Mouse (Mus musculus) kidney, postnatal 4 days (tissue): ENCODE measurements around the gene Urb2.
"Not testable (repeated sequence)": the region's sequence is repeated elsewhere in the genome, so short reads cannot be mapped to it uniquely, and the experiment has no call there.

Experiments used
- DNase-seq, 2 experiments: peaks; one replicate each; pipeline ENCODE4 v3.0.0; 2021; ENCODE audit warnings: mixed read lengths in 2 of 2

Urb2 gene

DNA sequence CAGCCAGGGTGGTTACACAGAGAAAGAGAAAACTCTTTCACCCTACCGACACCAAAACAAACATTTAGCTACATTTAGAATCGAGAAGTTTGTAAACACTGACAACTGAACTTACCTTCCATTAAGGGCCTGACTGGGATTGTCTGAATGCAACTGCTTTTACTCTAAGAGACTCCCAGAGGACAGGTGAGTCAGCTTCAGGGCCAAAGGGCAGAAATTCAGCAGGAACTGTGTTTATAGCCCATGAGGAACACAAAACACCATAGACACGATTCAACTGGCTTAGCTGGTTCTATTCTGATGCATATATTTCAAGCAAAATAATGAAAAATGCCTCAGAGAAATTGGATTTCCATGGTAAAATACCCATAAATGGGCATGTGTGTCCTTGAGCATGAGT is 6.6 kb upstream of the Urb2 start:
- DNase-seq: no peak

DNA sequence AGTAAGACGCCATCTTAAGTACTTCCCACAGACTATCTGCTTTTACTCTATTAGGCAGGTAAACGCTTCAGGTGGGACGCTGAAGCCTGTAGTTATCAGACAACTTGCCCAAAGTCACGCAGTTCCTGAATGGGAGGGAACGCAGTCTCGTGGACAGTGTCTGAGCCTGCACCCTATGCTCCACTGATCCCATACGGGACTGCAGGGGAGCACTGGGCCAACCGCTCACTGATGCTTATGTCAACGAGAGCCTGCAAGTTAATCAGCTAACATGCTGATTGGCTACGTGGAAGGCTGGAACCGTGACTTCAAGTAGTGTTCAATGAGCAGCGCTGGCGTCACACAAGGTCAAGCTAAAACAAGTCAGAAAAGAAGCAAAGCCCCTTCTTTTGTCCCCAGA is 1.5 kb upstream of the Urb2 start:
- peak; percentile 18 to 39 for DNase-seq

DNA sequence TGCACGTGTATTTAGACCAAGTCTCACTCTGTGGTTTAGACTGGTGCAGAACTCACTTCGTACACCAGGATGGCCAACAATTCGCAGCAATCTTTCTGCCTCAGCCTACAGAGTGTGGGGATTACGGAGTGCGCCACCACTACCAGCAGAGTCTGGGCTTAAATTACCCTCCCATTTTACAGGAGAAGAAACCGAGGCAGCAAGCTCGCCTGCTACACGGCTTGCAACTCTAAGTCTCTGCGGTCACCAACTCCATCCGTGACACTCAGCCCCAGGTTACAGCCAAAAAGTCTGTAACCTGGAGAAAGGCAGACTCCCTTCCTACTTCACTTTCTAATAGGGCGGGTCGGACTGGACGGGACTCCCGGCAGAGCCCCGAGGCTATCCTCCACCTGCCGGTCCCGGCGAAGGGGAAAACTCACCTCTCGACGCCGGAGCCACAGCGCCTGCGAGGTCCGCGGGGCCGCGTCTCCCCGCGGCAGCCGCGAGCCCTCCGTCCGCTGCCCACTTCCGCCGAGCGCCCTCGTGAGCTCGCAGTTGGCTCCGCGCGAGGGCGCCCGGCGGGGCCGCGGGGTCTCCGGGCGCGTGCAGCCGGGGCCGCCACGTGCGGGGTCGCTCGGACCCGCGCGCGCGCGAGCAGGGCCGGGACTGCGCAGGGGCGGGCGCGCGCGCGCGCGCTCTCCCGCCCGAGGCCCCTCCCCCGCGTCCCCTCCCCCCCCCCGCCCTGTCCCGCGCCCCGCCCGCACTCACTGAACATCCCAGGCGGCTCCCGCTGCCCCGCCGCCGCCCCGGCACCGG is 670 bp upstream of the Urb2 start:
- peak; percentile 75 to 86 for DNase-seq

DNA sequence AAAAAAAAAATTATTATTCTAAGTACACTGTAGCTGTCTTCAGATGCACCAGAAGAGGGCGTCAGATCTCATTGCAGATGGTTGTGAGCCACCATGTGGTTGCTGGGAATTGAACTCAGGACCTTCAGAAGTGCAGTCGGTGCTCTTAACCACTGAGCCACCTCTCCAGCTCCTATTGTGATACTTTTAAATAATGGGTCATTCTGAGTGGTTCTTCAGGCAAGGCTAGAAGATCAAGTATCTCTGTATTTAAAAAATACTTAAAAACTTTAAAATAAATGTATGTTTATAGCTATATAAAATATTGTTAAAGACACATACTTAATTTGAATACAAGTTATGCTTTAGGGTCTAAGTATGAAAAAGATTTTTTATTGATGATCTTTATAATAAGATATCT is 5.0 kb downstream of the Urb2 start:
- DNase-seq: not testable (repeated sequence)

DNA sequence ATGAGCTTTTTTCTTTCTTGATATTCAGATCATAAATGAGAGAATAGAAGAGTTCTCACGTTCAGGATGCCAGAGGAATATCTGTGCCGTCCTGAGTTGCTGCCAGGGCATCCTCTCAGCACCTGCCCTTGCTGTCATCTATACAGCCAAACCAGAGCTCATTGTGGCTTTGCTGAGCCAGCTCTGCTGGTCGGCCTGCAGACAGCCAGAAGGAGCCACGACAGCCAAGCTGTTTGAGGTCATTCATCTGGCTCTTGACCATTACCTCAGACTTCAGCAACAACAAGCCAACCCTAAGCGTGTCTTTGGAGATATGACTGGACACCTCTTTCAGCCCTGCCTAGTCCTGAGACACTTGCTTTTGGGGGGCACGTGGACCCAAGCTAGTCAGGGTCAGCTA is 6.5 kb downstream of the Urb2 start:
- no peak for DNase-seq

DNA sequence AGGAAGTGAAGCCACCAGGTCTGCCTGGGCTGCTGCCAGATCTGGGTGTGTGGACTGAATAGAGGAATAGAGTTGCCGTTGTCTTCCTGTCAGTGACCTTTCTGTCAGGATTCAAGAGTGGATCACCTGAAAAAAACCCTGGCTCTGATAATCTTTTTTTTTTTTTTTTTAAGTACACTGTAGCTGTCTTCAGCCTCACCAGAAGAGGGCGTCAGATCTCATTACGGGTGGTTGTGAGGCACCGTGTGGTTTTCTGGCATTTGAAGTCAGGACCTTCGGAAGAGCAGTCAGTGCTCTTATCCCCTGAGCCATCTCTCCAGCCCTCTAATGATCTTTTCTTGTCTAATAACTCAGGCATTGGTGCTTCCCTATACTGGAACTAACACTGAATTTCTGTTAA is 12.1 kb downstream of the Urb2 start:
- no peak for DNase-seq

DNA sequence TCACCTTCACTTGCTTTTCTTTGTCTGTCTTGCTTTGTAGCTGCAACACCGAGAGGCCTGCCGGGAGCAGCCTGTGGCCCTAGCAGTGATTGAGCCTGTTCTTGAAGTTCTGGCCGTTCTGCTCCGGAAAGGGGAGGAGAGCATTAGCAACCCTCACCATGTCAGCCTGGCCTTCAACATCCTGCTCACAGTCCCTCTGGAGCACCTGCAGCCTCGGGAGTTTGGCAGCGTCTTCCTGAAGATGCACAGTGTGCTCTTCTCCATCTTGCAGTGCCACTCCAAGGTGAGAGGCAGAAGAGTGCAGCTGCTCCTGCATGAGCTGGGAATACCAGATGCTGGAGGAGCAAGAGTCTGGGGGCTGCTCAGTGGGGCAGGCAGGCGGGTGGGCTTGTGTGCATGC is 16.8 kb downstream of the Urb2 start:
- DNase-seq: no peak

DNA sequence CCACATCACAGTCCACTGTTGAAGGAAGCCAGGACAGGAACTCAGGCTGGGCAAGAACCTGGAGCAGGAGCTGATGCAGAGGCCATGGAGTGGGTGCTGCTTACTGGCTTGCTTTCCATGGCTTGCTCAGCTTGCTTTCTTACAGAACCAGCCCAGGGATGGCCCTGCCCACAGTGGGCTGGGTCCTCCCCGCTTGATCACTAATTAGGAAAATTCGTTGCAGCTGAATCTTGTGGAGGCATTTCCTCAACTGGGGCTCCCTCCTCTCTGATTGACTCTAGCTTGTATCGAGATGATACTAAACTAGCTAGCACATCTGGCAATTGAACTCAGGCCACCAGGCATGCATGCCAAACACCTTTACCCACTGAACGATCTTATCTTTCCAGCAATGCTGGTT is 18.0 kb downstream of the Urb2 start:
- no peak for DNase-seq

DNA sequence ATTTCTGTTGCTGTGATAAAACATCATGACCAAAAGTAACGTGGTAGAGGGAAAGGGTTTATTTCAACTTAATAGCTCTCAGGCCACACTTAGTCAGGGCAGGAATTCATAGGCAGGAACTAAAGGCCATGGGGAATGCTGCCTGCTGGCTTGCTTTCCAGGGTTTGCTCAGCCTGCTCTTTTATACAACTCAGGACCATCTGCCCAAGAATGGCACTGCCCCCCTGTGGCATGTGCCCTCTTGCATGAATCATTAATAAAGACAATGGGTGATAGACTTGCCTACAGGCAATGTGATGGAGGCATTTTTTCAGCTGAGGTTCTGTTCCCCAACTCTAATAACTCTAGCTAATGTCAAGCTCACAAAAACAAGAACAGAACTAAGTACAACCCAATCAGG is 20.9 kb downstream of the Urb2 start:
- DNase-seq: no peak

DNA sequence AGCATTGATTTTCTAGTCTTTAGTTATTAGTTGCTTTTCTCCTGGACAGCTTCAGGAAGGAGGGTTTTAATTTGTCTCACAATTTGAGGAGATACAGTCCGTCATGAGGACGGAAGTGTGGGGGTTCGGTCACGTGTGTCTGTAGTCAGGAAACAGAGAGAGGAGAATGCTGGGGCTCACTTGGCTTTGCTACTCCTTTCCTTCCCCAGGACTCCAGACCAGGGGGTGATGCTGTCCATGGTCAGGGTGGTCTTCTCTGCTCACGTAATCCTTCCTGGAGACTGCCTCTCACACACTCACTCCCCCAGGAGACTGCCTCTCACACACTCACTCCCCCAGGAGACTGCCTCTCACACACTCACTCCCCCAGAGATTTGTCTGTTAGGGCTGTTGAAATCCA is 23.1 kb downstream of the Urb2 start:
- no peak for DNase-seq

DNA sequence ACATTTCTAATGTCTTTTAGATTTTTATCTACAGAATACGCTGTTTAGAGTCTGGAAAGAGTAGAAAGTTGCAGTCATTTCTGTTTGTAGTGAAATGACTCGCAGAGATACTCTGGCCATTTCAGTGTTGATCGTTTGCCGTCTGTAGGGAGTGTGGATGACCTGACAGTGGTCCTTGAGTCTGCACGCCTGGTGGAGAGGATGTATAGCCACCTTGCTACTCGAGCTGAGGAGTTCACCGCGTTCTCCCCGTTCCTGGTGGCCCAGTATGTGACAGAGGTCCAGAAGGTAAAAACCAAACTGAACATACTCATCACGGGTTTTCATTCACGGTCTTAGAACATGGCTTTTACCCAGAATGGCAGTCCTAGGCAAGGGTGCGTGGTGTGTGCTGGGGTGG is 23.6 kb downstream of the Urb2 start:
- DNase-seq: no peak

DNA sequence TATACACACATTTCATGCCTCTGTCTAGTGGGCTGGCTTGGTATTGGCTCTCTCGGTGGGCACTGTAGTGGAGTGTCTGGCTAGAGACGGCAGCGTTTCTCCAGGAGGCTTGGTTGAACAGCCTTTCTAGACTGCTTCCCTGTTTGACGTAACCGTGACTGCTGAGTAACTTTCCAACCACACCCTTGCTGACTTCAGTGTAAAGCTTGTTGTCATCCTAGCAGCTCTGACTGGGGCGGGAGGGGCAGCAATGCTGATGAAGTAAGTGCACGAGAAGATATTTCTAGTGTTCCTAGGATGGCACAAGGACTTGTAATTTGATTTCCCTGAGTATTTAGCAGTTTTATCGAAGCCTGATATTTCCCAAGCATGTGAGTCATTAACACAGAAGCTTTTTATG is 24.5 kb downstream of the Urb2 start:
- no peak for DNase-seq

DNA sequence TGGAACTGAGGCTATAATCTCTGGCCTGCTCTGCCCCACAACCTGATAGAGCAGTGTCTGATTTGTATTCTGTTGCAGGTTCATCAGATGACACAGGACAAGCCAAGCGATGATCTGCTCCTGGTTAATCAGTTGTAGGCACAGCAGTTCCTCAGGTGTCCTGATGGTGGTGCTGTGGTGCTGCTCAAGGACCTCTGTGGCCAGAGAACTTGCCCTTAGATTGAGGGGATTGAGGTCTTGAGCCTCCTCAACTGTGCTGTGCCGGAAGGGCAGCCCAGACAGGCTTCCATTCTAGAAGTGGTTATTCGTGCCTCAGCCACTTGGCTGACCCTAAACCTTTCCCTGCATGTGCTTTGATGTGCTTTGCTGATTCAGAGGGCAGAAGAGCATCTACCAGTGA is 30.8 kb downstream of the Urb2 start:
- peak; percentile 86 for DNase-seq

DNA sequence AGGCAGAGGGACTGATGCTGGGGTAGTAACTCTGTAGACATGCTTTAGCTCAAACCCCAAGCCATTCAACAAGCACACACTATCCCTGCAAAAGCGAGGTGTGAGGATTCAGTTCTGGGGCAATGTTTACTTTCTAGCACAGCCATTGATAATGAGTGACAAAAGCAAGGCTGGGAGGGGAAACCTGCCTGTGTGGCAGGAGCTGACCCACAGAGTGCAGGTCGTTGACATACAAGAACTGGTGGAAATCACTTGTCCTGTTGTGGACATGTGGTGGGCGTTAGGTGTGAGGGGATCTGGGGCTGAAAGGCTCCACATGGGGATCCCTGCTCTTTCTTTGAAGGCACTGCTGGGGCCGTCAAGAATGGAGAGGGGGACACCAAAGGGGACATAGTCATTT is 31.3 kb downstream of the Urb2 start:
- no peak for DNase-seq

DNA sequence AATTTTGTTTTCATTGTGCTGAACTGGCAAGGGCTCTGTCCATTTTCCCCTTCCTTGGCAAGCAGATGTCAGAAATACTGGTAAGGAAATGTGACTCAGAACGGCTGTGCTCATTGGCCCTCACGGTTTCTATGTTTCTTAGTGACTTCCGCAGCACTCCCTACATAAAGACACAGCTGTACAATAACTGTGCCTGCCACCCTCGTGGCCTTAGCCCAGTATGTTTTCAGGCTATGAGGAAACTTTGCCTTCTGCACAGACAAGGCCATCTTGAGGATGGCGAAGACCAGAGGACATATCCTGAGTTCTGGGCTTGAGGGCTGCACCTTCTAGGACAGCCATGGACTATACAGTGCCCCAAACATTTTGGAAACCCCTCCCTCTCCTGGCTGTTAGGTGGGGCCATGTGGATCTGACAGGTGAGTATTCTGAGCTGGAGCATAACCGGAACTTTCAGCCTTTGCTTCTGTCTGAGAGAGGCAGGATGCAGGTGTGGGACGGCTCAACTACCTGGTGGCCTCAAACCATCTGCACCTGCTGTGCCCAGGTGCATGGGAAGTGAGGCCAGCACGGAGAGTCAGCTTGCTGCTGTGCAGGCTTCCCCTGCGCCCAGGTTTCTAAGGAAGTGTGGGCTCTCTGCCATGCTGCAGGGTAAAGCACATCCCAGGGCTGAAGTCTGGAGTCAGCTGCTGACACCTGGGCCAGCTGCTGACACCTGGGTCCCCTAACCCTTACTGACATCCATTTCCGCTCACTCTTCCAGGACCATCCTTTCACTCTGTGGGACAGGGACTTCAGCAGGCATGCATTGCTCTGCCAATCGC is 35.7 kb downstream of the Urb2 start:
- DNase-seq: no peak

DNA sequence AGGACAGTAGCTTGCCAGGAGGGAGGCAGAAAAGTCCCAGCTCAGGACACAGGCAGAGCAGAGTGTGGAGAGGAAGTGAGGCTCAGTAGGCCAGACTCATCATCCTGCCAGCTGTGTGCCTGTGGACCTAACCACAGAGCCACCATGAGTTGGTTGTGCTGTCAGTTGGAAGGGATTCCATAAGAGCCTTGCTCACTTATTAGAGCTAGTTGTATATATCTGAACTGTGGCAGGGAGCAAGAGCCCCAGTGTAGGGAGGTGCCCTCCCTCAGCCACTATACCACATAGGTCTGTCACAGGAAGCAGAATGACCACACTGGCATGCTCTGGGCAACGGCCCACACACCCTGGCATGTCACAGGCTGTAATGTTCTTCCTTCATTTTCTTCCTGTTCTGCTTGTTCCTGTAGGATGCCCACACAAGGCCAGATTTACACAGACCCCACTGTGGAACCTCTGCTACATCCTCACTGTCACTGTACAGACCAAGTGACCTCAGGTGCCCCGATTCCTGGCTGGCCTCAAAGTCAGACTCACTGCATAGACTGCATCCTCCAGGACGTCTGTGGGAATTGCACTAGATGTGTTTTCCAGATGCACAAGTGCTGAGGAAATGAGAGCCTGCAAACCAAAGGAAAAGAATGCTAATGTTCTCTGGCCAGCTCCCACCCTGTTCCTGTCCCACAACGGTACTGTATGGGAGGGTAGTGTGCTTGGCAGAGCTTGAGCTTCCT is 45.2 kb downstream of the Urb2 start:
- peak in 1 of 2 experiments; percentile 31 for DNase-seq

DNA sequence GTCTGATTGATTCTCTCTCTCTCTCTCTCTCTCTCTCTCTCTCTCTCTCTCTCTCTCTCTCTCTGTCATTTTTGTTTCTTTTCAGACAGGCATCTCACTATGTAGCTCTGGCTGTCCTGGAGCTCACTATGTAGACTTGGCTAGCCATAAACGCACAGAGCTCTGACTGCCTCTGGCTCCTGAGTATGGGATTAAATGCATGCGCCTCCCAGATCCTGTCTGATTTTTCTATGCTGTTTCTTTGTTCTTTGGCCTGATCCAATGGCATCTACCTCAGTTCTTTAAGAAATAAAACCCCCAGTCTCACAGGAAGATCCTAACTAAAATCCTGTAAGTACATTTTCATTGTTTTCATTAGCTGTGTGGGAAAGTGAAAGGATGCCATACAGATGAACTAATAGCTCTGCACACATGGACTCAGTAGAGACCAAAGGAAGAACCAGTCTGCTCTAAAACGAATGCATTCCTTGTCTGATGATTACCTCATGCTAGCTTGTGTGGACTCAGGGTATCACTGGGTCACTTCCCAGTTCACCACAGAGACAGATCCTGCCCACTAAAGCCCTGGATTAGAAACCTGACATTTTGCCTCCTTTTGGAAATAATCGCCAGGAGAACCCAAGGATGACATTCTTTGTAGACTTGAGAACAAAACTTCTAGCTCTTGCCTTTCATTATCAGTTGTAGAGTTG is 45.9 kb downstream of the Urb2 start:
- no peak for DNase-seq

DNA sequence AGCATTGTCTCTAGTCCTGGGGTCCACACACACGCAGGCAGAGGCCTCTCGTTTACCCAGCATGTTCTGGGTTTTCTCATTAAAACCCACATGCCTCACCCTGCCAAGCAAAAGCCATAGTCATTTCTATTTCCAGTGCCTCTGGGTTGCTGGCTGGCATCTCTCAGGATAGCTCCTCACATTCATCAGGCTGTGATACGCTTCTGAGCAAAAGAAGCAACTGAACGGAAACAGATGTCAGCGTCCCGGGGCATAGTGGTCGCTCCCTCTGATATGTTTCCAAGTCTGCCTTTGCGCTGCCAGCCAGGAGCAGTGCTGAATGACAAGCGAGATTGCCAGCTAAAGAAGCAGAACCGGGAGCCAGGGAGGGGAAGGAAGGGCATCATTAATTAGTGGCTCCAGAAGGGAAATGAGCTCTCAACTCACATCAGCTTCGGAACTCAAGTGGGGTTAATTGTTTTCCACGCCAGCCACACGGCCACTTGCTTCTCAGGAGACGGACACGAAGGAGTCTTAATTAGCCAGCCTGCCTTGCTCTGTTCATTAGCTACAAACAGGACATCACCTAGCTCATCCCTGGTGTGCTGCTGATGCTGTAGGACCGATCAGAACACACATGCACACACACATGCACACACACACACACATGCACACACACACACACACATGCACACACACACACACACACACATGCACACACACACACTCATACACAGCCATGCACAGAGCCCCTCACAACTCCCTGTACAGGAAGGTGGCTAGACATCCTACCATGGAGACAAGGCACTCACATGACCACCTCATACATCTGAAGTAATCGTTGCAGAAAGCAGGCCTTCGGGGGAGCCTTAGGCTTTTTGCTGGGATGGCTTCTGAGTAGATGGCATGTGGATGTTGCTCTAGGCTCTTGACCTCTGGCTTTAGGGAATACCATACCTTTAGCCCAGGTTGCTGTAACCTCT is 49.3 kb downstream of the Urb2 start:
- peak; percentile 24 to 48 for DNase-seq

DNA sequence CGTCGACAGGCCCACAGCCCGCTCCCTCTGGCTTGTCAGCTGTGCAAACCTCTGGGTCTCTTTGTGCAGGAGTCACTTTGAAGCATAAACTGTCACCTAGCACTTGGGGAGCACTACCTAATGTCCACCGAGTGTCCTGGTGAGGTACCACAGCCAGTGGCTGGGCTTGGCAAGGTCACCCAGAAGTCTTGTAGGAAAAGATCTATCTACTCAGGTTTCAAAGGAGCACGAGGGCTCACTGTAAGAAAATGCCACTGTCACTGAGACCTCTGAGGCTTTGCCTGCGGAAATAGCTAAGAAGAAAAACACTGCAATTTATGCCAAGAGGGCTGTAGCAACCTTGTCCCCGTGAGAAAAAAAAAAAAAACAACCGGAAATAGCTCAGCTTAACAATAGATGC is 54.7 kb downstream of the Urb2 start:
- no peak for DNase-seq

DNA sequence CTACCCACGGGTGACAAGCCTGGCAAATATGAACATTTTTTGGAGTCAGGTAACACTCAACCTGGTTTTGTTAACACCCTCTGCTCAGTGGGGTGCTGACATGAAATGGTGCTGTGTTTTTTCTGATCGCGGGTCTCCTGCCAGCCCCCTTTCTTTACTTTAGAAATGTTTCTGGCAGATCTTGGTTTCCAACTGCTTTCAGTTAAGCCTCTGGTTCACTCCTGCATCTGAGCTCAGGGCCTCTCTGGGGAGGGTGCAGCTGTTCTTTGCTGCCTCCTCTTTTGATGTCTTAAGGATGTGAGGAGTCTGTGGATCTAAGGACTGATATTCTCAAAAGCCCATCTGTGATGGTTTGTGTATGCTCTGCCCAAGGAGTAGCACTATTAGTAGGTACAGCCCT is 55.1 kb downstream of the Urb2 start:
- DNase-seq: no peak

DNA sequence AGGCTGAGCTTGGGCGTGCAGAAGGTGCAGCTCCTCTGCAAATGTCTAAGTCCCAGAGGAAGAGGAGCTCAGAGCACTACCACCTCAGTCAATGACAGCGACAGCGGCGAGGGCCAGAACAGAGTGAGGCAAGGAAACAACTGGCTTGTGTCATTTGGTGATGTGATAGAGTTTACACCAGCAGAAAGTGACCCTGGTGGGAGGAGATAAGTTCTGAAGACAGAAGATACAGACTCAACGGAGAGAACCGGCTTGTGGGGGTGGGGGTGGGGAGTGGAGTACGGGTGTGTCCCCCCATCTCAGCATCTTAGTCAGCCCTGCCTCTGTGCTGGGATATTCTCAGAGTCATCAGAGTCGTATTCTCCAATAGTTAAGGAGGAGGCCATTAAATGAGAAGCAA is 56.1 kb downstream of the Urb2 start:
- DNase-seq: no peak

DNA sequence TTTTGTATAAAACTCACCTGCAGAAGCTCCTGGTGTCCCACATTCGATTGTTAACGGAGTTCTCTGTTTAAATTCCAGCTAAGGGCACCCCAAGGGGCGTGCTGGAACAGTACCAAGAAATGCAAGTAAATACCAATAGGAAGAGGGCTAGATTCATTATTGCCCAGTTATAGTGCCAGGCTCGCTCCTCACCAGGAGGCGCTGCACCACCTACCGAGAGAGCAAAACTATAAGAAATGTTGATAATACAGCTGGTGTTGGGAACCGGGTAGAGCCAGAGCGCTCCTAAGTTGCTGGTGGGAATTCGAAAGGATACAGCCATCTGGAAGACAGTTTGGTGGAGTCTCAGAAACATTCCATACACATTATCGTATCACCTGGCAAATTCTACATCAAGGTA is 56.7 kb downstream of the Urb2 start:
- DNase-seq: peak; percentile 53 to 55
